Mouse (Mus musculus): ENCODE data around the gene Gm14322. TPM values are rescaled to one million over a fixed set of nuclear protein-coding genes. Genes with fewer than 3 reads are reported as not detected.
"Not testable (repeated sequence)": the region's sequence is repeated elsewhere in the genome, so short reads cannot be mapped to it uniquely, and the experiment has no call there.

Gm14322 gene
- total RNA-seq (2018; cell fraction: chromatin; rRNA removed) = 10 to 100 TPM in 1 of 26 experiments, 1 to 10 TPM in 24, not detected in 1; 1.2 to 13.6 (median 4.5) TPM
- total RNA-seq (2018; cell fraction: cytosol; rRNA removed) = 1 to 10 TPM in 24 of 26 experiments, under 1 TPM in 2; 0.85 to 2.2 (median 1.6) TPM
- 10 to 100 TPM in 1 of 26 experiments, 1 to 10 TPM in 23, under 1 TPM in 1, not detected in 1; 0.68 to 13.0 (median 3.1) TPM for total RNA-seq (2018; cell fraction: nucleus; rRNA removed)
- polyA plus RNA-seq (2018) = 1.6 to 2.6 TPM (median 1.9 TPM) in 3 replicates

GRCm38 (mm10) chr2:177758941-177759558, at the start of gene Gm14322:
TSS of gene Gm14322 (plus strand) at chr2:177759288.
- 30% methylated on average over 2 of the region's 9 CpGs for WGBS (ENCODE audit: missing documents)
- H3K36me3 ChIP-seq (ENCODE audit: inconsistent target); H3K27ac ChIP-seq; H3K79me2 ChIP-seq (ENCODE audit: inconsistent target): not testable (repeated sequence)
- peak within 1 kb of the TSS; percentile 12; the same call in 1 of the 2 replicates for H3K4me3 ChIP-seq (ENCODE audit: inconsistent target)

- not testable (repeated sequence) for H3K36me3 ChIP-seq (ENCODE audit: inconsistent target); H3K27ac ChIP-seq; H3K4me3 ChIP-seq (ENCODE audit: inconsistent target); H3K79me2 ChIP-seq (ENCODE audit: inconsistent target)
- 70% methylated on average over 2 of the region's 10 CpGs for WGBS (ENCODE audit: missing documents)
These were observed 17.6 kb upstream of the Gm14322 start for GRCm38 (mm10) chr2:177741487-177741886.

DNA sequence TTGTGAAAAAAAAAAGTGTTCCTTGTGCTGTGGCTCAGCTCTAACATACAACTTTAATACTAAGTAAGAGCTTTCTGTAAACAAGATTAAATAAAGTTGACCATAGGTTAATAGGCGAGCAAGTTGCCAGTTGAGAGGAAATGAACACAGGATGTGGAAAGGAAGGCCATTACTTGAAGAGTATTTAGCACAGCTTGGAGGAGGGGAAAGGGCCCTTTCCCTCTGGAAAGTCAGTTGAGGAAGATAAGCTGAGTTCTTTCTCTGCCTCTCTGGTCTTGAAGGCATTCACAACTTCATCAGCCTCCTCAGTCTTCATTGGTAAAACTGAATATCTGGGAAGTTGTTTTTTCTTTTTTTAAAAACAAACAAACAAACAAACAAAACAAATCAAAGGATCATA, 28.3 kb downstream of the Gm14322 start:
- H3K36me3 ChIP-seq (ENCODE audit: inconsistent target); H3K79me2 ChIP-seq (ENCODE audit: inconsistent target): not testable (repeated sequence)

GRCm38 (mm10) chr2:177806170-177806569, 47.1 kb downstream of the Gm14322 start:
- H3K79me2 ChIP-seq (ENCODE audit: inconsistent target); H3K4me3 ChIP-seq (ENCODE audit: inconsistent target); H3K36me3 ChIP-seq (ENCODE audit: inconsistent target); H3K27ac ChIP-seq: not testable (repeated sequence)
- no CpG with 5 or more reads among the region's 2 CpGs for WGBS (ENCODE audit: missing documents)

More for the DNA sequence above, 28.3 kb downstream of the Gm14322 start:
- H3K27ac ChIP-seq; H3K4me3 ChIP-seq (ENCODE audit: inconsistent target): not testable (repeated sequence)
- WGBS (ENCODE audit: missing documents) = 17% methylated on average over 1 of the region's 1 CpGs

Other genes starting within 250 kb of the Gm14322 start
- not detected in 3 replicates for gene Gm14406, start 181.1 kb upstream of the Gm14322 start, polyA plus RNA-seq (2018)
- gene Gm14325, start 81.0 kb downstream of the Gm14322 start, polyA plus RNA-seq (2018) = 38.8 to 56.3 TPM (median 51.5 TPM) in 3 replicates
- 1.0 to 1.4 TPM (median 1.1 TPM) in 3 replicates for gene Gm14327, start 137.8 kb downstream of the Gm14322 start, polyA plus RNA-seq (2018)
- 0.91 to 3.0 TPM (median 2.8 TPM) in 3 replicates for gene Zfp972, start 166.3 kb downstream of the Gm14322 start, polyA plus RNA-seq (2018)
- gene Gm14326, start 198.0 kb downstream of the Gm14322 start, polyA plus RNA-seq (2018) = 14.5 to 32.2 TPM (median 25.1 TPM) in 3 replicates

All from macrophage (primary cell).